Mouse (Mus musculus): ENCODE results near the gene N6amt1. TPM values are rescaled to one million over a fixed set of nuclear protein-coding genes. Genes with fewer than 3 reads are reported as not detected.

N6amt1 gene
- total and polyA plus RNA-seq, 2 experiments from 2014 or later, result 16.6 to 32.2 TPM

- WGBS, result 24% methylated on average over 5 of the region's 5 CpGs
- Histone ChIP-seq H3K4me3 (ENCODE audit: low read depth, low read length) (no peak overlapping the region), H3K4me2 (ENCODE audit: low read depth) (no peak overlapping the region), H3K27me3 (ENCODE audit: insufficient read depth, low read length) (no peaks in the 10 kb centered on the region), H3K27ac (ENCODE audit: low read depth, low read length) (no peak overlapping the region), H3K9ac (no peak overlapping the region), H3K4me1 (ENCODE audit: insufficient read depth) (no peaks in the 10 kb centered on the region), H3K36me3 (ENCODE audit: insufficient read depth) (no peaks in the 10 kb centered on the region), H3K9me3 (ENCODE audit: low read length) (no peaks in the 10 kb centered on the region)
- ATAC-seq, result no peak
- DNase-seq, result peak; percentile 4
- no peak for TF ChIP-seq CTCF (IDR thresholded peaks at IDR 0.05; ENCODE audit: low read depth)
Measured at GRCm38 (mm10) chr16:87319541-87320251, 34.3 kb upstream of the N6amt1 start.

GRCm38 (mm10) chr16:87320252-87320555, 33.8 kb upstream of the N6amt1 start:
- Histone ChIP-seq H3K4me2 (ENCODE audit: low read depth) (no peak overlapping the region), H3K36me3 (ENCODE audit: insufficient read depth) (no peaks in the 10 kb centered on the region), H3K4me3 (ENCODE audit: low read depth, low read length) (no peak overlapping the region), H3K9ac (no peak overlapping the region), H3K4me1 (ENCODE audit: insufficient read depth) (no peaks in the 10 kb centered on the region), H3K9me3 (ENCODE audit: low read length) (no peaks in the 10 kb centered on the region), H3K27ac (ENCODE audit: low read depth, low read length) (no peak overlapping the region), H3K27me3 (ENCODE audit: insufficient read depth, low read length) (no peaks in the 10 kb centered on the region)
- DNase-seq (no peak), ATAC-seq (no peak)
- WGBS, result 21% methylated on average over 2 of the region's 2 CpGs
- TF ChIP-seq CTCF (IDR thresholded peaks at IDR 0.05; ENCODE audit: low read depth), result no peak

- Histone ChIP-seq H3K4me3 (ENCODE audit: low read depth, low read length) (no peak overlapping the region), H3K4me2 (ENCODE audit: low read depth) (no peak overlapping the region), H3K4me1 (ENCODE audit: insufficient read depth) (no peaks in the 10 kb centered on the region), H3K9me3 (ENCODE audit: low read length) (no peaks in the 10 kb centered on the region), H3K27me3 (ENCODE audit: insufficient read depth, low read length) (no peaks in the 10 kb centered on the region), H3K27ac (ENCODE audit: low read depth, low read length) (no peak overlapping the region), H3K9ac (no peak overlapping the region), H3K36me3 (ENCODE audit: insufficient read depth) (no peaks in the 10 kb centered on the region)
- WGBS, result 54% methylated on average over 5 of the region's 5 CpGs
- no peak for ATAC-seq
- no peak for DNase-seq
- no peak for TF ChIP-seq CTCF (IDR thresholded peaks at IDR 0.05; ENCODE audit: low read depth)
Measured at GRCm38 (mm10) chr16:87324571-87324970, 29.4 kb upstream of the N6amt1 start.

GRCm38 (mm10) chr16:87329986-87330385, 24.0 kb upstream of the N6amt1 start:
- no peaks in the 10 kb centered on the region for H3K4me1 ChIP-seq (ENCODE audit: insufficient read depth)
- no peak for TF ChIP-seq CTCF (IDR thresholded peaks at IDR 0.05; ENCODE audit: low read depth)
- no peaks in the 10 kb centered on the region for H3K27me3 ChIP-seq (ENCODE audit: insufficient read depth, low read length)
- H3K27ac ChIP-seq (ENCODE audit: low read depth, low read length), result no peak overlapping the region
- DNase-seq, result no peak
- WGBS, result 93% methylated on average over 3 of the region's 3 CpGs
- H3K36me3 ChIP-seq (ENCODE audit: insufficient read depth), result no peaks in the 10 kb centered on the region
- no peak overlapping the region for H3K9ac ChIP-seq
- H3K4me2 ChIP-seq (ENCODE audit: low read depth), result no peak overlapping the region
- H3K9me3 ChIP-seq (ENCODE audit: low read length), result no peaks in the 10 kb centered on the region
- ATAC-seq, result no peak
- no peak overlapping the region for H3K4me3 ChIP-seq (ENCODE audit: low read depth, low read length)

- no peak overlapping the region for H3K9ac ChIP-seq
- H3K4me2 ChIP-seq (ENCODE audit: low read depth), result no peak overlapping the region
- H3K9me3 ChIP-seq (ENCODE audit: low read length), result no peaks in the 10 kb centered on the region
- ATAC-seq (no peak), DNase-seq (no peak)
- H3K4me3 ChIP-seq (ENCODE audit: low read depth, low read length), result no peak overlapping the region
- no peaks in the 10 kb centered on the region for H3K27me3 ChIP-seq (ENCODE audit: insufficient read depth, low read length)
- no peaks in the 10 kb centered on the region for H3K36me3 ChIP-seq (ENCODE audit: insufficient read depth)
- no peak overlapping the region for H3K27ac ChIP-seq (ENCODE audit: low read depth, low read length)
- no peaks in the 10 kb centered on the region for H3K4me1 ChIP-seq (ENCODE audit: insufficient read depth)
- WGBS, result 92% methylated on average over 3 of the region's 3 CpGs
- TF ChIP-seq CTCF (IDR thresholded peaks at IDR 0.05; ENCODE audit: low read depth), result no peak
Measured at GRCm38 (mm10) chr16:87334756-87335155, 19.2 kb upstream of the N6amt1 start.

- H3K9me3 ChIP-seq (ENCODE audit: low read length), result no peaks in the 10 kb centered on the region
- 84% methylated on average over 6 of the region's 6 CpGs for WGBS
- DNase-seq (no peak), ATAC-seq (no peak)
- no peaks in the 10 kb centered on the region for H3K27me3 ChIP-seq (ENCODE audit: insufficient read depth, low read length)
- H3K4me2 ChIP-seq (ENCODE audit: low read depth), result no peak overlapping the region
- no peaks in the 10 kb centered on the region for H3K36me3 ChIP-seq (ENCODE audit: insufficient read depth)
- no peaks in the 10 kb centered on the region for H3K4me1 ChIP-seq (ENCODE audit: insufficient read depth)
- no peak for TF ChIP-seq CTCF (IDR thresholded peaks at IDR 0.05; ENCODE audit: low read depth)
- H3K27ac ChIP-seq (ENCODE audit: low read depth, low read length), result no peak overlapping the region
- no peak overlapping the region for H3K9ac ChIP-seq
- H3K4me3 ChIP-seq (ENCODE audit: low read depth, low read length), result no peak overlapping the region
Measured at GRCm38 (mm10) chr16:87341043-87341572, 12.9 kb upstream of the N6amt1 start.

GRCm38 (mm10) chr16:87348133-87348532, 5.9 kb upstream of the N6amt1 start:
- Histone ChIP-seq H3K9ac (no peak overlapping the region), H3K4me1 (ENCODE audit: insufficient read depth) (no peaks in the 10 kb centered on the region), H3K27me3 (ENCODE audit: insufficient read depth, low read length) (no peaks in the 10 kb centered on the region), H3K4me2 (ENCODE audit: low read depth) (no peak overlapping the region), H3K9me3 (ENCODE audit: low read length) (0 out of 2 replicates have a peak, but pooled peaks cover 6% of the 10 kb centered on the region), H3K4me3 (ENCODE audit: low read depth, low read length) (no peak overlapping the region), H3K36me3 (ENCODE audit: insufficient read depth) (no peaks in the 10 kb centered on the region), H3K27ac (ENCODE audit: low read depth, low read length) (no peak overlapping the region)
- no peak for ATAC-seq
- 100% methylated on average over 2 of the region's 2 CpGs for WGBS
- TF ChIP-seq CTCF (IDR thresholded peaks at IDR 0.05; ENCODE audit: low read depth), result no peak
- DNase-seq, result no peak

Data from forebrain, postnatal 0 days (tissue).